Mouse (Mus musculus): ENCODE data around the gene Esrra. TPM values are rescaled to one million over a fixed set of nuclear protein-coding genes. Genes with fewer than 3 reads are reported as not detected.

Esrra gene
- total RNA-seq, 2 experiments from 2014 or later = 44.1 to 44.7 TPM

GRCm38 (mm10) chr19:6941372-6942248, 20.0 kb upstream of the Esrra start, which contains the start of gene Bad:
TSS of gene Bad (plus strand) at chr19:6941861.
- DNase-seq (ENCODE audit: low spot score in 2 of 2) = peak; percentile 94

GRCm38 (mm10) chr19:6940396-6941351, 19.1 kb upstream of the Esrra start:
- peak in 1 of 2 experiments; percentile 17 for DNase-seq (ENCODE audit: low spot score in 2 of 2)

GRCm38 (mm10) chr19:6939106-6940002, 17.7 kb upstream of the Esrra start:
- DNase-seq (ENCODE audit: low spot score in 2 of 2) = no peak

- DNase-seq (ENCODE audit: low spot score in 2 of 2) = no peak
Measured at GRCm38 (mm10) chr19:6937541-6938465, 16.2 kb upstream of the Esrra start.

GRCm38 (mm10) chr19:6936299-6936698, 14.7 kb upstream of the Esrra start:
- no peak for DNase-seq (ENCODE audit: low spot score in 2 of 2)

- peak in 1 of 2 experiments; percentile 15 for DNase-seq (ENCODE audit: low spot score in 2 of 2)
Measured at GRCm38 (mm10) chr19:6934195-6934977, 12.8 kb upstream of the Esrra start, which contains the start of gene Kcnk4. TSS of gene Kcnk4 (minus strand) at chr19:6934515.

- DNase-seq (ENCODE audit: low spot score in 2 of 2) = peak in 1 of 2 experiments; percentile 19
Measured at GRCm38 (mm10) chr19:6933436-6934194, 12.0 kb upstream of the Esrra start.

GRCm38 (mm10) chr19:6933102-6933435, 11.5 kb upstream of the Esrra start:
- peak in 1 of 2 experiments; percentile 11 for DNase-seq (ENCODE audit: low spot score in 2 of 2)

- no peak for DNase-seq (ENCODE audit: low spot score in 2 of 2)
Measured at GRCm38 (mm10) chr19:6932018-6932417, 10.4 kb upstream of the Esrra start.

GRCm38 (mm10) chr19:6931002-6931401, 9.4 kb upstream of the Esrra start:
- DNase-seq (ENCODE audit: low spot score in 2 of 2) = peak in 1 of 2 experiments; percentile 9

- DNase-seq (ENCODE audit: low spot score in 2 of 2) = no peak
Measured at GRCm38 (mm10) chr19:6928080-6928479, 6.5 kb upstream of the Esrra start.

- no peak for DNase-seq (ENCODE audit: low spot score in 2 of 2)
Measured at GRCm38 (mm10) chr19:6926559-6927255, 5.1 kb upstream of the Esrra start.

GRCm38 (mm10) chr19:6925611-6926329, 4.2 kb upstream of the Esrra start:
- no peak for DNase-seq (ENCODE audit: low spot score in 2 of 2)

GRCm38 (mm10) chr19:6925307-6925573, 3.6 kb upstream of the Esrra start, which contains the start of gene Catsperz:
TSS of gene Catsperz (minus strand) at chr19:6925380.
- no peak for DNase-seq (ENCODE audit: low spot score in 2 of 2)

GRCm38 (mm10) chr19:6924461-6925306, 3.1 kb upstream of the Esrra start:
- peak; percentile 71 to 85 for DNase-seq (ENCODE audit: low spot score in 2 of 2)
